Mouse (Mus musculus) neural tube, embryonic 11.5 days (tissue): Measurements from ENCODE around the gene Sct. TPM values are rescaled to one million over a fixed set of nuclear protein-coding genes. Genes with fewer than 3 reads are reported as not detected.
A peak's percentile ranks its signal among the peaks of the same experiment; 100 is the strongest.
"Not testable (repeated sequence)": the region's sequence is repeated elsewhere in the genome, so short reads cannot be mapped to it uniquely, and the experiment has no call there.

Experiments used
- ATAC-seq: fragments of 200-750 bp; cut with Nextera tagmentation; 2 replicates; pipeline ENCODE4 v1.8.0; 2017; ENCODE audit warnings: moderate number of reproducible peaks, mild to moderate bottlenecking, moderate TSS enrichment, moderate library complexity; ENCODE audit not compliant: insufficient read depth, low FRiP score, low TSS enrichment
- DNase-seq: peaks from one replicate; pipeline ENCODE4 v3.0.0-alpha.2; 2015; ENCODE audit warnings: low spot score
- H3K27ac ChIP-seq: fragments of 300-500 bp; sonication (generic); 2 replicates; pipeline ENCODE4 v1.5.1; 2014; ENCODE audit warnings: low read depth, mild to moderate bottlenecking, low read length
- H3K27me3 ChIP-seq: fragments of 300-500 bp; sonication (generic); 2 replicates; pipeline ENCODE4 v1.6.1; 2014; ENCODE audit warnings: mild to moderate bottlenecking, low read length, mixed read lengths; ENCODE audit not compliant: control insufficient read depth, insufficient read depth
- H3K36me3 ChIP-seq: fragments of 300-500 bp; sonication (generic); 2 replicates; pipeline ENCODE4 v1.6.1; 2014; ENCODE audit warnings: mild to moderate bottlenecking, low read length, moderate library complexity, mixed read lengths; ENCODE audit not compliant: control insufficient read depth, insufficient read depth
- H3K4me1 ChIP-seq: fragments of 300-500 bp; sonication (generic); 2 replicates; pipeline ENCODE4 v1.6.1; 2014; ENCODE audit warnings: low read length, mixed read lengths; ENCODE audit not compliant: control insufficient read depth, insufficient read depth
- H3K4me2 ChIP-seq: fragments of 300-500 bp; sonication (generic); 2 replicates; pipeline ENCODE4 v1.6.1; 2014; ENCODE audit warnings: low read depth, mild to moderate bottlenecking, moderate library complexity
- H3K4me3 ChIP-seq: fragments of 300-500 bp; sonication (generic); 2 replicates; pipeline ENCODE4 v1.5.1; 2014; ENCODE audit warnings: low read depth, low read length
- H3K9ac ChIP-seq: fragments of 300-500 bp; sonication (generic); 2 replicates; pipeline ENCODE4 v1.6.1; 2014; ENCODE audit warnings: mild to moderate bottlenecking, low read length
- H3K9me3 ChIP-seq: fragments of 300-500 bp; sonication (generic); 2 replicates; pipeline ENCODE4 v1.6.1; 2016; ENCODE audit warnings: low read length; ENCODE audit not compliant: control insufficient read depth
- WGBS: fragments of 180-500 bp; shearing (Covaris S2); extraction: QIAGEN DNeasy Blood & Tissue Kit; methylation state at CpG from one replicate; pipeline ENCODE4 v1.1.7; 2014; 5-methylcytosine and 5-hydroxymethylcytosine counted together
- polyA plus RNA-seq: library from polyadenylated mRNA; unstranded; fragments of >200 nt; fragmentation: Nextera tagmentation; extraction: Ambion mirVana; gene quantifications from 2 replicates; pipeline ENCODE4 v1.2.1, GENCODE M21; 2014

Sct gene
- polyA plus RNA-seq, 1 experiment from 2014 or later, result 13.2 TPM

DNA sequence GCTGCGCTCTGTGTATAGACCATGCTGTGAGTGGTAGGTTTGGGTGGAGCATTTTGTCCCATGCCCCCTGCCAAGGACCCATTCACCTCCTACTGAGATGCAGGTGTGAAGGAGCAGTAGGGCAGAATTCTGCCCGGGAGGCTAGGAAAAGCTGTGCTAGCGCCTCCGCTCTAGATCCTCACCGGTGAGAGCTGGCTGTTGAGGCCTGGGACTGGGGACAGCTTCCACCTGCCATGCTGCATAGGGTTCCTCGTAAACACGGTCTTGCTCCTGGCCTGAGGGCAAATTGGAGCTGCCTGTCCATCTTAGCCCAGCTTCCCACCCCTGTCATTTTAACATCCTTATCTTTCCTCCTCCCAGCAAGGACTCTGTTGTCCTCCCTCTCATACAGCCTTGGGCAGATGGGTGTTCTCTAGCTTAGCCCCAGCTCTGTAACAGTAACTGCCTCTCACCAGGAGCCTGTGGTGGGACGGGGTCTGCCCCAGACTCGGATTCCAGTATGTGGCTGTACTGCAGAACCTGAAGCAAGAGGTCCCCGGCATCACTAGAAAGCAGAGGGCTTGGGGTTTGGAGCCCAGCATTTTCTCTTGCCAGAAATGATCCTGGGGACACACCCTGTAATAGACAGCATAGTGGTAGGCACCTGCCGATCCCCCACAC lies 14.8 kb downstream of the Sct start:
- no peak for DNase-seq
- ATAC-seq, result no peak
- H3K4me2 ChIP-seq, result no peak overlapping the region
- H3K4me3 ChIP-seq, result no peak overlapping the region
- H3K27ac ChIP-seq, result no peak overlapping the region
- H3K9me3 ChIP-seq, result no peaks in the 10 kb centered on the region
- H3K36me3 ChIP-seq, result peaks cover 30% of the 10 kb centered on the region
- H3K4me1 ChIP-seq, result peaks cover 10% of the 10 kb centered on the region; the same call in 1 of the 2 replicates
- H3K9ac ChIP-seq, result no peak overlapping the region
- H3K27me3 ChIP-seq, result no peaks in the 10 kb centered on the region
- 70% methylated on average over 11 of the region's 11 CpGs for WGBS

DNA sequence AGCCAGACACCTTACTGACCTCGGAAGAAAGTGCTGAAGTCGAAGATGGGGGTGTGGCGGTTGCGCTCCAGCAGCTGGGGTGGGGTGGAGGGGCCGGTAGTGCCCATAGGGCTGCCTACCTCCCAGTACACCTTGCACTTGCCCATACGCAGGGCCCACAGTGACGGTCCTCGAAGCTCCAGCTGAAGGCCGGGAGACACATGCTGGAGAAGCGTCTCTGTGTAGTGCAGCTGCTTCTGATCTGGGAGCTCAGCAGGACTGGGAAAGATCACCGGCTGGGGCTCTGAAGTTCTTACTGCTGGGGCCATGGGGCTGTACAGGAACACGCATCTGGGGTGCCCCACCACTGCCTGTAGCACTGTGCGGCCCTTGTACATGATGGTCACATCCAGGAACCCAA lies 15.3 kb downstream of the Sct start:
- WGBS, result 85% methylated on average over 13 of the region's 13 CpGs
- Histone ChIP-seq H3K9me3 (no peaks in the 10 kb centered on the region), H3K36me3 (peaks cover 34% of the 10 kb centered on the region), H3K27ac (no peak overlapping the region), H3K4me3 (no peak overlapping the region), H3K4me2 (no peak overlapping the region), H3K9ac (no peak overlapping the region), H3K4me1 (peaks cover 10% of the 10 kb centered on the region; the same call in 1 of the 2 replicates), H3K27me3 (no peaks in the 10 kb centered on the region)
- DNase-seq (no peak), ATAC-seq (no peak)

DNA sequence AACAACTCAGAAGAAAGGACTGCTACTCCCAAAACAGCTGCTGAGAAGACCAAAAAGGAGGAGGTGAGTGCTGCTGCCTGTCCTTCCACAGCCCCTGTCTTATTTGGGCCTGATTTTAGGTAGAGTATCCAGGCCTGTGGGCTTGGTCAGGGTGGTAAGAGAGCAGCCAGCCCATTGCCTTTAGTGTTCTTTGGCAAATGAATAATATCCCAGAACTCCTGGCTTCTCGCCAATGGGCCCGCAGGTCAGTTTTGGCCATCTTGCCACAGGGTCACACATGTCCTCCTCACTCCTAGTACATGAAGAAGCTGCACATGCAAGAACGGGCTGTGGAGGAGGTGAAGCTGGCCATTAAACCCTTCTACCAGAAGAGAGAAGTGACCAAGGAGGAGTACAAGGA lies 17.5 kb downstream of the Sct start:
- DNase-seq (no peak), ATAC-seq (no peak)
- H3K4me2 ChIP-seq, result no peak overlapping the region
- no peak overlapping the region for H3K4me3 ChIP-seq
- no peaks in the 10 kb centered on the region for H3K9me3 ChIP-seq
- peaks cover 51% of the 10 kb centered on the region for H3K36me3 ChIP-seq
- 93% methylated on average over 3 of the region's 3 CpGs for WGBS
- H3K9ac ChIP-seq, result no peak overlapping the region
- no peaks in the 10 kb centered on the region for H3K27me3 ChIP-seq
- H3K4me1 ChIP-seq, result peaks cover 10% of the 10 kb centered on the region; the same call in 1 of the 2 replicates
- H3K27ac ChIP-seq, result no peak overlapping the region

DNA sequence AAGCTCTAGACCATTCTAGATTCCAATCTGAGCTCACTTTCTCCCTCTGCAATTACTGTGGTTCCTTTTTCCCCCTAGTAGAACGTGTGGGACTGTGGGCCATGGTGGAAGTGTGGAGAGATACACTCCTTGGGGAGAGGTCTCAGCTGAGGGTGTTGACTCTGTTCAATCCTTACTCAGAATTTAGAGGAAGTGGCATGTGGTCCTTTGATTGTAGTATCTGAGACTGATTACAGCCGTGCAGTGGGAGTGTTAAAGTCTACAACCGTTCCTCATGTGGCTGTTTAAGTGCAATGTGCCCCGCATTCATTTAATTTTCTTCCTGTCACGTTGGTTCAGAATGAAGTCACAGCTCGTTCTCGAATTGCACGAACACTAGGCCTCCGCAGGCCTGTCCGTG lies 22.8 kb downstream of the Sct start:
- Histone ChIP-seq H3K4me1 (no peaks in the 10 kb centered on the region), H3K27me3 (no peaks in the 10 kb centered on the region), H3K4me2 (no peak overlapping the region), H3K9me3 (no peaks in the 10 kb centered on the region), H3K36me3 (peaks cover 47% of the 10 kb centered on the region), H3K4me3 (no peak overlapping the region), H3K9ac (no peak overlapping the region), H3K27ac (no peak overlapping the region)
- 94% methylated on average over 10 of the region's 10 CpGs for WGBS
- ATAC-seq (no peak), DNase-seq (peak; percentile 8)

DNA sequence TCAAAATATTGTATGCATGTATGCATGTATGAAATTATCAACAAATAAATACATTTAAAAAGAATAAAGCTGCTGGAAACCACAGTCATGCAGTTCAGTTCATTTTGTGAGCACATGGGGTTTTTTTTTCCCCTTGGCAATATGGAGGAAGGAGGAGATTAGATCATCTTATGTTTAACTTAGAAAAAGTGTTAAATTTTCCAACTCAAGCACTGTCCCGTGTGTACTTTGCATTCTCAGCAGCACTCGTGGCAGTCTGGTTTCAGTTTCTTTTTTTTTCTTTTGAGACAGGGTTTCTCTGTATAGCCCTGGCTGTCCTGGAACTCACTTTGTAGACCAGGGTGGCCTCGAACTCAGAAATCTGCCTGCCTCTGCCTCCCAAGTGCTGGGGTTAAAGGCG lies 28.4 kb downstream of the Sct start:
- H3K4me3 ChIP-seq, H3K4me2 ChIP-seq, H3K9me3 ChIP-seq, H3K27ac ChIP-seq, DNase-seq, H3K27me3 ChIP-seq, ATAC-seq, H3K4me1 ChIP-seq, H3K9ac ChIP-seq: not testable (repeated sequence)
- peaks cover 18% of the 10 kb centered on the region for H3K36me3 ChIP-seq
- 93% methylated on average over 4 of the region's 4 CpGs for WGBS

DNA sequence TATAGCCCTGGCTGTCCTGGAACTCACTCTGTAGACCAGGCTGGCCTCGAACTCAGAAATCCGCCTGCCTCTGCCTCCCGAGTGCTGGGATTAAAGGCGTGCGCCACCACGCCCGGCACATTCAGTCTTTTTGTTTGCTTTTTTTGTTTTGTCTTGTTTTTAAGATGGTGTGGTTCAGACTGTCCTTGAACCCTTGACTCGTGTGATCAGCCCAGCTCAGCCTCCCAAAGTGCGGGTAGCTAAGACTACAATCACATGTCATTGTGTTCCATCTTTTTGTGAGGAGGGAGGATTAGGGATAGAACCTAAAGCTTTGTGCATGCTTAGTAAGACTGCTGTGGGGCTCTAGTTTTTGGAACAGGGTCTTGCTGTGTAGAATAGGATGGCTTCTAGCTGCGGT lies 47.4 kb downstream of the Sct start:
- Histone ChIP-seq H3K9me3 (no peaks in the 10 kb centered on the region), H3K27ac (no peak overlapping the region), H3K4me2 (no peak overlapping the region), H3K9ac (no peak overlapping the region), H3K4me3 (no peak overlapping the region), H3K27me3 (no peaks in the 10 kb centered on the region), H3K4me1 (peaks cover 7% of the 10 kb centered on the region), H3K36me3 (peaks cover 19% of the 10 kb centered on the region)
- no peak for ATAC-seq
- 92% methylated on average over 9 of the region's 10 CpGs for WGBS
- DNase-seq, result no peak

DNA sequence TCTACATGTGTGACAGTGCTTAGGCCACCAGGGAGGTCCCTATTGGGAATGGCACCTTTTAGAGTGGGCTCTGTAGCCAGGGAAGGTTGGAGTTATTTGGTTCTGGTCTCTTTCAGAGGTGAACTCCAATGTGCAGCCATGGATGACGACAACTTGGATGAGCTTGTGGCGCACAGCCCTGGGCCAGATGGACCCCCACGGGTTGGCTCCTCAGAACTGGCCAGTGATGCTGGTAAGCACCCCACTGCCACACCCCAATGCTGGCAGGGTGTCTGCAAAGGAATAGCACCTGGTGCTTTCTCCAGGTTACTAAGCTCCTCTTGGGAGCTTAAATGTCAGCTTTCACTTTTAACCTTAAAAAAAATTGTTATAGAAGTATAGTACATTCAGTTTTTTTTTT lies 47.8 kb downstream of the Sct start:
- DNase-seq (peak; percentile 1), ATAC-seq (no peak)
- no peaks in the 10 kb centered on the region for H3K9me3 ChIP-seq
- H3K36me3 ChIP-seq, result peaks cover 19% of the 10 kb centered on the region
- H3K27ac ChIP-seq, result no peak overlapping the region
- H3K4me3 ChIP-seq, result no peak overlapping the region
- H3K4me2 ChIP-seq, result no peak overlapping the region
- no peak overlapping the region for H3K9ac ChIP-seq
- no peaks in the 10 kb centered on the region for H3K27me3 ChIP-seq
- H3K4me1 ChIP-seq, result peaks cover 7% of the 10 kb centered on the region
- WGBS, result 90% methylated on average over 3 of the region's 3 CpGs

DNA sequence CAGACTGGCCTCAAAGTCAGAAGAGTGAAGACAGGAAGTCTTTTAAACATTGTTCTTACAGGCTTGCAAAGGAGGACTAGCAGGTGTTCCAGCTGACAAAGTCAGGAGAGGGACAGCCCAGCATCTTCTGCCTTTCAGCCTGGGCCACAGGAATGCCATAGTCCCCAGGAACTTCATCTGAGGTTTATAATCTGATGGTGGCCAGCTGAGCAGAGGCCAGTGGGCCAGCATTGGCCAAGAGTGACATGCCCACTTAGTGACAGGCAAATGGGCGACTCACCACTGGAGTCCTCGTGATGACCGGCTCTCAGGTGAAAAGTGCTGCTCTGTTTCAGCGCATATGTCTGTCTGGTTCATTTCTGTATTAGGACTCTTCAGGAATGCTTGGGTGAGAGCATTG lies 48.4 kb downstream of the Sct start:
- no peak overlapping the region for H3K4me2 ChIP-seq
- H3K36me3 ChIP-seq, result peaks cover 16% of the 10 kb centered on the region
- no peak overlapping the region for H3K4me3 ChIP-seq
- H3K27me3 ChIP-seq, result no peaks in the 10 kb centered on the region
- ATAC-seq, result no peak
- WGBS, result 84% methylated on average over 4 of the region's 4 CpGs
- peaks cover 7% of the 10 kb centered on the region for H3K4me1 ChIP-seq
- H3K27ac ChIP-seq, result no peak overlapping the region
- no peaks in the 10 kb centered on the region for H3K9me3 ChIP-seq
- no peak for DNase-seq
- no peak overlapping the region for H3K9ac ChIP-seq

DNA sequence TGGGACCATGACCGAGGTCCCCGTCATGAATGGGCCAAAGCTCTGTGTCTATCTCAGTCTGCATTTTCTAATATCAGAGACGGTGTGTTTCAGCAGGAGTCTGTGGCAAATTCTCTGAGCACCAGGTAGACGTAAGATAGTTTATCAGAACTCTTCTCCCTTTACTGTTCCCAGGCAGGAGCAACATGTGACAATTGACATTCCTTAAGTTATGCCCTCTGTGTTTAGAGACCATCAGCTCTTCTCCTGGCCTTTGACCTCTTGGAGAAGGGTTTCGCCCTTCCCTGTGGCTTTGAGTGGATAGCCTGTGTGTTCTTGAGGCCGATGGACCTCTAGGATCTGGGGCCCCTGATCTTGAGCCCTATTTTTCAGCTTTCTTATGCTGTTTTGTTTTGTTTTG lies 49.2 kb downstream of the Sct start:
- no peak for DNase-seq
- Histone ChIP-seq H3K27me3 (no peaks in the 10 kb centered on the region), H3K4me2 (peak overlapping the region; percentile 74), H3K4me3 (peak overlapping the region; percentile 100), H3K9me3 (no peaks in the 10 kb centered on the region), H3K4me1 (peaks cover 7% of the 10 kb centered on the region), H3K9ac (peak overlapping the region; percentile 96), H3K27ac (no peak overlapping the region), H3K36me3 (peaks cover 12% of the 10 kb centered on the region)
- no peak for ATAC-seq
- 68% methylated on average over 6 of the region's 6 CpGs for WGBS
